Mouse (Mus musculus) lung, embryonic 14.5 days (tissue): ENCODE results near the gene Calcoco2. TPM values are rescaled to one million over a fixed set of nuclear protein-coding genes. Genes with fewer than 3 reads are reported as not detected.
"Not testable (repeated sequence)": the region's sequence is repeated elsewhere in the genome, so short reads cannot be mapped to it uniquely, and the experiment has no call there.

Experiments used
- ATAC-seq: fragments of 200-750 bp; cut with Nextera tagmentation; 2 replicates; pipeline ENCODE4 v1.8.0; 2017; ENCODE audit warnings: mild to moderate bottlenecking, moderate TSS enrichment, moderate library complexity; ENCODE audit not compliant: insufficient read depth
- DNase-seq: peaks from one replicate; pipeline ENCODE4 v3.0.0-alpha.2; 2015
- H3K27ac ChIP-seq: fragments of 300-500 bp; sonication (generic); 2 replicates; pipeline ENCODE4 v1.5.1; 2014; ENCODE audit warnings: low read depth, mild to moderate bottlenecking, moderate library complexity
- H3K27me3 ChIP-seq: fragments of 300-500 bp; sonication (generic); 2 replicates; pipeline ENCODE4 v1.6.1; 2014; ENCODE audit warnings: low read length, control low read depth; ENCODE audit not compliant: insufficient read depth
- H3K36me3 ChIP-seq: fragments of 300-500 bp; sonication (generic); 2 replicates; pipeline ENCODE4 v1.6.1; 2014; ENCODE audit warnings: control low read depth; ENCODE audit not compliant: insufficient read depth
- H3K4me1 ChIP-seq: fragments of 300-500 bp; sonication (generic); 2 replicates; pipeline ENCODE4 v1.6.1; 2014; ENCODE audit warnings: antibody characterized with exemption, control low read depth; ENCODE audit not compliant: insufficient read depth
- H3K4me2 ChIP-seq: fragments of 300-500 bp; sonication (generic); 2 replicates; pipeline ENCODE4 v1.6.1; 2014; ENCODE audit warnings: mild to moderate bottlenecking
- H3K4me3 ChIP-seq: fragments of 300-500 bp; sonication (generic); 2 replicates; pipeline ENCODE4 v1.5.1; 2014; ENCODE audit warnings: low read depth, low read length
- H3K9ac ChIP-seq: fragments of 300-500 bp; sonication (generic); 2 replicates; pipeline ENCODE4 v1.6.1; 2014
- H3K9me3 ChIP-seq: fragments of 300-500 bp; sonication (generic); 2 replicates; pipeline ENCODE4 v1.6.1; 2016; ENCODE audit warnings: low read depth, low read length, control low read depth
- CTCF ChIP-seq: IDR thresholded peaks from 2 replicates; pipeline ENCODE4 v1.5.1; 2016; ENCODE audit warnings: antibody characterized with exemption, low read depth
- WGBS: fragments of 180-500 bp; shearing (Covaris S2); extraction: QIAGEN DNeasy Blood & Tissue Kit; methylation state at CpG from one replicate; pipeline ENCODE4 v1.1.7; 2014; 5-methylcytosine and 5-hydroxymethylcytosine counted together
- polyA plus RNA-seq: library from polyadenylated mRNA; unstranded; fragments of >200 nt; fragmentation: Nextera tagmentation; extraction: Ambion mirVana; gene quantifications from 2 replicates; pipeline ENCODE4 v1.2.1, GENCODE M21; 2014

Calcoco2 gene
- polyA plus RNA-seq, 1 experiment from 2014 or later: not detected

- H3K4me1 ChIP-seq: no peaks in the 10 kb centered on the region
- H3K4me3 ChIP-seq: no peak overlapping the region
- no peak overlapping the region for H3K4me2 ChIP-seq
- no peak for ATAC-seq
- no peak for TF ChIP-seq CTCF
- peaks cover 17% of the 10 kb centered on the region; the same call in 1 of the 2 replicates for H3K27me3 ChIP-seq
- WGBS: 44% methylated on average over 10 of the region's 10 CpGs
- no peak for DNase-seq
- H3K27ac ChIP-seq: no peak overlapping the region
- H3K9ac ChIP-seq: no peak overlapping the region
- no peaks in the 10 kb centered on the region for H3K9me3 ChIP-seq
- H3K36me3 ChIP-seq: no peaks in the 10 kb centered on the region
Measured at GRCm38 (mm10) chr11:96130606-96131005, 18.8 kb upstream of the Calcoco2 start.

DNA sequence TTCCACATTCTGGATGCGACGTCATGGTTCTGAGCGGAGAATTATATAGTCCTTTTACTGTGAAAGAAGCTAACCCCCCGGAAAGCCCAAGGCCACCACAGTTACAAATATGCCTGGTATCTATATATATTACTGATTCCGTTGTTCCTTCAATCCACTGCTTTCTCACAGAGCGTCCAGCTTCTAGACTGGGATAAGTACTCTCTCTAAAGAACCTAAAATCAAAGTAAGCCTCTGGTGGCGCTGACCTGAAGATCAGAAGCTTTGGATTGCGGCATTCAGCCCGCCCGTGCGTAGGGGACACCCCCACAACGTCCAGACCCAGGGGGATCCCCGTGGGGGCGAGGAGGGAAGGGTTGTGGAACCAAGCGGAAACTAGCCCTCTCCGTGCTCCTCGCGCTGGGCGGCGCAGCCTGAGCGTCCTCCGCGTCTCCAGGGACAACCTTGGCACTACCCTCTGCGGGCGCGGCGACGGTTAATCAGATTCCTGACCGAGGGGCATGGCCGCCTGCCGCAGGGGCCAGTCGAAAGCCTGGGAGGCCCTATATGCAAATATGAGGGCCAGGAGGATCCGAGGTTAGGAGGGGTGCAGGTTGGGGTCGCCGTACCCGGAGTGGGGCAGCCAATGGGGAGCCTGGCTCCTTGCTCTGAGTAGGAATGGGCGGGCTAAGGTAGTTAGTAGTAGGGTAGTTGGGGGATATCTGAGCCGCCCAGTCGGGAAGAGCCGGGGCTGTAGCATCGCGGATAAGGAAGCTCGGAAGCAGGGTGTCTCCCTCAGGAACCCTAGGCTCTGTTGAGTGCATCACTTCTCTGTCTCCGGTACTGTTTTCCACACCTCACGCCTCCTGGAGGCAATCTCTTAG is 12.5 kb upstream of the Calcoco2 start:
- DNase-seq: peak; percentile 52
- peak overlapping the region; percentile 39 for H3K4me3 ChIP-seq
- WGBS: 1% methylated on average over 45 of the region's 45 CpGs

GRCm38 (mm10) chr11:96122806-96123205 is 11.0 kb upstream of the Calcoco2 start:
- not testable (repeated sequence) for H3K4me1 ChIP-seq, DNase-seq, H3K27ac ChIP-seq, H3K4me2 ChIP-seq, ATAC-seq, H3K9ac ChIP-seq, H3K4me3 ChIP-seq, H3K36me3 ChIP-seq, H3K9me3 ChIP-seq
- peaks cover 39% of the 10 kb centered on the region for H3K27me3 ChIP-seq
- 77% methylated on average over 4 of the region's 4 CpGs for WGBS

More for the DNA sequence above, 12.5 kb upstream of the Calcoco2 start:
- Histone ChIP-seq H3K9ac (peak overlapping the region; percentile 39; the same call in 1 of the 2 replicates), H3K4me2 (peak overlapping the region; percentile 75), H3K27me3 (peaks cover 39% of the 10 kb centered on the region), H3K4me1 (no peaks in the 10 kb centered on the region), H3K27ac (no peak overlapping the region), H3K36me3 (no peaks in the 10 kb centered on the region), H3K9me3 (no peaks in the 10 kb centered on the region)
- no peak for TF ChIP-seq CTCF
- peak; percentile 35; the same call in 1 of the 2 replicates for ATAC-seq

DNA sequence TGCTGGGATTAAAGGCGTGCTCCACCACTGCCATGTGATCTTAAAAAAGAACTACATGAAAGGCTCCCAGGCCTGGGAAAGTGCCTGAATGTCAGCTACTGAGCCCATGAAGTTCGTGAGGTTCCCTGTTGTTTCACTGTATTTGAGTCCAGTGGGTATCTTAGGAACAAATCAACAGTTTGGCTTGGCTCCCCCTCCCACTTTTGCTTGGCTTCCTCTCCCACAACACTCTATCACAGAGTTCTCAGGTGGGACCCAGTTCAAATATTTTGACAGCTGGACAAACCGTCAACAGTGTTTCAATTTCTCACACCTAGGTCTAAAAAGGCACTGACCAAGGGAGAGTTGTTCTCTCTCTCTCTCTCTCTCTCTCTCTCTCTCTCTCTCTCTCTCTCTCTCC is 7.6 kb upstream of the Calcoco2 start:
- no peaks in the 10 kb centered on the region for H3K4me1 ChIP-seq
- no peak overlapping the region for H3K4me3 ChIP-seq
- H3K27me3 ChIP-seq: peaks cover 19% of the 10 kb centered on the region

GRCm38 (mm10) chr11:96116925-96117324 is 5.2 kb upstream of the Calcoco2 start:
- not testable (repeated sequence) for H3K4me3 ChIP-seq, H3K4me2 ChIP-seq, ATAC-seq, H3K27ac ChIP-seq, H3K9me3 ChIP-seq, H3K27me3 ChIP-seq, H3K9ac ChIP-seq, H3K36me3 ChIP-seq, H3K4me1 ChIP-seq, DNase-seq
- WGBS: 75% methylated on average over 3 of the region's 3 CpGs

More for the DNA sequence above, 7.6 kb upstream of the Calcoco2 start:
- ATAC-seq: no peak
- TF ChIP-seq CTCF: no peak
- H3K4me2 ChIP-seq: no peak overlapping the region
- H3K9ac ChIP-seq: no peak overlapping the region
- WGBS: 44% methylated on average over 3 of the region's 3 CpGs
- no peak for DNase-seq
- no peaks in the 10 kb centered on the region for H3K9me3 ChIP-seq
- H3K27ac ChIP-seq: no peak overlapping the region
- no peaks in the 10 kb centered on the region for H3K36me3 ChIP-seq

DNA sequence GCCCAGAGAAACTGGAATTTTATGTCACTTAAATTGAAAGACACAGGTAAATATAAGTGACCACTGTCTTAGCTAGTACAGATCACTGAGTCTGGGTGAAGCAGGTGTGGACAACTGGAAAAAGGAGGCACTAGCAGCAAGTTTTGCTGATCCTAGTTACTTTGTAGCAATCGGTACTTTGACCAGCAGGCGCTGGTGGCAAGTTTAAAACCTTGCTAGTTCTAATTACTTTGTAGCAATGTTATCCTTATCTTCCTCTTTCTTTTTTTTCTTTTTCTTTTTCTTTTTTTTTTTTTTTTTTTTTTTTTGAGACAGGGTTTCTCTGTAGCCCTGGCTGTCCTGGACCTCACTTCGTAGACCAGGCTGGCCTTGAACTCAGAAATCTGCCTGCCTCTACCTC is 4.4 kb upstream of the Calcoco2 start:
- H3K27me3 ChIP-seq: no peaks in the 10 kb centered on the region
- no peak for TF ChIP-seq CTCF
- no peaks in the 10 kb centered on the region for H3K4me1 ChIP-seq
- H3K36me3 ChIP-seq: no peaks in the 10 kb centered on the region
- H3K4me2 ChIP-seq: no peak overlapping the region
- H3K9ac ChIP-seq: no peak overlapping the region
- H3K9me3 ChIP-seq: no peaks in the 10 kb centered on the region
- no peak overlapping the region for H3K4me3 ChIP-seq
- 86% methylated on average over 3 of the region's 3 CpGs for WGBS
- ATAC-seq: no peak
- H3K27ac ChIP-seq: no peak overlapping the region
- no peak for DNase-seq

GRCm38 (mm10) chr11:96115416-96115815 is 3.7 kb upstream of the Calcoco2 start:
- Histone ChIP-seq H3K4me1 (no peaks in the 10 kb centered on the region), H3K9me3 (no peaks in the 10 kb centered on the region), H3K36me3 (no peaks in the 10 kb centered on the region), H3K4me2 (no peak overlapping the region), H3K27me3 (no peaks in the 10 kb centered on the region), H3K9ac (no peak overlapping the region), H3K4me3 (no peak overlapping the region), H3K27ac (no peak overlapping the region)
- DNase-seq: no peak
- ATAC-seq: no peak
- no peak for TF ChIP-seq CTCF
- 93% methylated on average over 6 of the region's 6 CpGs for WGBS
